Mouse (Mus musculus) left cerebral cortex, adult 2 months (tissue): Measurements from ENCODE around the gene Dlat. TPM values are rescaled to one million over a fixed set of nuclear protein-coding genes. Genes with fewer than 3 reads are reported as not detected.

Source experiments
- DNase-seq, 2 experiments: peaks; one replicate each; pipeline ENCODE4 v3.0.0; 2021 to 2022; ENCODE audit warnings: low spot score in 2 of 2, mixed read lengths in 1 of 2; ENCODE audit errors: extremely low spot score in 1 of 2
- H3K27ac ChIP-seq: fragments of 200-600 bp; 2 replicates; pipeline ENCODE4 v1.8.1; 2022
- H3K4me3 ChIP-seq: fragments of 200-600 bp; 2 replicates; pipeline ENCODE4 v1.8.1; 2022
- CTCF ChIP-seq: fragments of 200-600 bp; IDR thresholded peaks from 2 replicates; pipeline ENCODE4 v1.8.1; 2022; ENCODE audit warnings: antibody characterized with exemption, mild to moderate bottlenecking, moderate library complexity
- intact Hi-C: fragments of 180-260 bp; cut with DNase I; formaldehyde crosslinking; loops from one replicate; pipeline ENCODE4 v1.15.1; 2025
- total RNA-seq, 2 experiments: library from RNA; stranded (reverse); gene quantifications; 2 replicates each; pipeline ENCODE4 v1.2.3; 2021

Dlat gene
- total RNA-seq, 2 experiments from 2014 or later: 110 to 119 TPM

DNA sequence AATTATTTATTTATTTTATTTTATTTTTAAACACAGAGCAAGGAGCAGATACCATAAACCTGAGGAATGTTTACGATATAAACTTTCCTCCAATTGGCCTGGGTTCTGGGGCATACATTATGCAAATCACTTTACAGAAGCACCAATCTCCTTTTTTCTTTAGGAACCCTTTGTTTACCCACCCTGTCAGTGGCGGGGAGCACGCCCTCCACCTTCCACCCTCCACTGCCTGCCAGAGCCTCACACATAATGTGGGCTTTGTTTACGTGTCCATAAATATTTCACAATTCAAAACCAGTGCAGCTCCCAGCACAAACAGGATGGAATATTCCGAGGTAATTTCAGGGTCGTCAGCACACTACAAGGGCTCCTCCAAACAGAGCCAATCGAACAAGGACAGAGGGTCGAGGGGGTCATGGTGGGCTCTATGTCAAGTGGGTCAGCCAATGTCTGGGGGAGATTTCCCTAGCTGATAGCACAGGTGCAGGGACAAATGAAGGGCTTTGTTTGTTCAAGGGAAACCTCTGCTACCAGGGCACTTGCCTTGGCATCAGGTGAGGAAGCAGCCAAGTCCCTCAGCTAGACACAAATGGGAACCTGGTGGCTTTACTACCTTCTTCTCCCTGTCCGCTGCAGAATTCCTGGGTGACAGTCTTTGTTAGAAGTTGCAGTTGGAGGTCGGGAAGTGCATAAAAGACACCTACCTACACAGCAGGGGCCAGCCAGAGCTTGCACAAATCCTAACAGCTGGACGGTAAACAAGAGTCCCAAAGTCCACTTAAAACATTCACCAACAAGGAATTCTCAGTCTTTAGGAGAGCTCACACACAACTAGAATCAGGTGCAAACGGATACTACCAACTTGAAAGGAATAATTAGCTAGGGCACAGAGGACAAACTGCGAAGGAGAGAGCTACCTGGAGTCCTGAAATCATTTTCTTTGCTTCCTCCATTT is 33.3 kb upstream of the Dlat start:
- intact Hi-C loops: loop anchor here (10.0 kb wide), 1 partner anchor 462 kb away; no protein-coding TSS in a partner anchor
- Histone ChIP-seq H3K27ac (no peak overlapping the region), H3K4me3 (no peak overlapping the region)
- TF ChIP-seq CTCF: no peak
- DNase-seq: no peak

DNA sequence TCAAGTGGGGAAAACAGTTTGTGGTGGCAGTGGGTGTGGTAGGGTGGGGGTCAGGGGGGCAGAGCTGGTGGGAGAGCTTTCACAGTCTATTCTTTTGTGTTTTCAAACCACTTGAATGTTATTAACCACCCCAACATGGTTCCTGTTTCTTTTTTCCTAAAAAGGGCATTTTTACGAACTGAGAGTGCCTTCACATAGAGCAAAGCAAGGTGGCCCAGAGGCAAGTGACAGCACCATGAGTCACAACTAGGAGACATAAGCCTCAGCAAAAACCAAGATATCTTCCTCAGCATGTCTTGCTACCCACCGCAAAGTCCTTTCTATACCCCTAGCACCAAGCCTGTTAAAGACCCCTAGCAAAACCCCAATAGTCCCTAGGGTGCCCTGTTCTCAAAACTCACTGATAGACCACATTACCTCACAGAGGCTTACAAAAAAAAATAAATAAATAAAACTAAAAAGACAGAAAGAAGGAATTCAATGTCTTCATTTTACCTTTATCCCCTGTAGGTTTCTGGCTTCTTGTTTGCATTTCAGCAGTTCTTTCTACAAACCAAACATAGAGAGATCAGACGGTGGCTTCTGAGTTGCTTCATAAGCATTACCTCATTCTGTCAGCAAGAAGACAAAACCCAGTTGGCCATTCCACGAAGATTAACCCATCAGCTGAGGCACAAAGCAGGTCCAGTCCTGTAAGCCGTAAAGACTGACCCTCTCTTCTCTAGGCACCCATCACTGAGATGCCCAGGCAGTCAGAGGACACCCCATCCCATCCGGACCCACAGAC is 27.5 kb upstream of the Dlat start:
- DNase-seq: no peak
- no peak overlapping the region for H3K27ac ChIP-seq
- intact Hi-C loops: no loop called here
- TF ChIP-seq CTCF: no peak
- H3K4me3 ChIP-seq: no peak overlapping the region

DNA sequence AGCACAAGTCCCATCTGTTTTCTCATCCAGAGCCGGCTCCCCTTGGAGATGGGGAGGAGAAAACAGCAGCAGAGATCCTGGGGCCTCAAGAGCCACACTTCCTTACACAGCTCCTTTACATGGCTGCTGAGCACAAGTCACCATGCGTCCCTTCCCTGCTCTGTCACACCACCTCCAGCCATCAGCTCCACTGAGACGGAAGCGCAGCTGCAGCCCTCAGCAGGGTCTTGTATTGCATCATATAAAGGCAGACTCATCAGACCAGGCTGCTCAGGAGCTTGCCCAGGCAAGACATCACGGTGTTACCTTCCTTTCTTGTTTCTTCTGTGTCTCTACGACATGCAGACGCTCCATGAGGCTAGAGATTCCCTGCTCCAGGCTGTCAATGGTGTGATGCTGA is 22.1 kb upstream of the Dlat start:
- intact Hi-C loops: no loop called here
- Histone ChIP-seq H3K4me3 (no peak overlapping the region), H3K27ac (no peak overlapping the region)
- no peak for DNase-seq
- TF ChIP-seq CTCF: no peak

DNA sequence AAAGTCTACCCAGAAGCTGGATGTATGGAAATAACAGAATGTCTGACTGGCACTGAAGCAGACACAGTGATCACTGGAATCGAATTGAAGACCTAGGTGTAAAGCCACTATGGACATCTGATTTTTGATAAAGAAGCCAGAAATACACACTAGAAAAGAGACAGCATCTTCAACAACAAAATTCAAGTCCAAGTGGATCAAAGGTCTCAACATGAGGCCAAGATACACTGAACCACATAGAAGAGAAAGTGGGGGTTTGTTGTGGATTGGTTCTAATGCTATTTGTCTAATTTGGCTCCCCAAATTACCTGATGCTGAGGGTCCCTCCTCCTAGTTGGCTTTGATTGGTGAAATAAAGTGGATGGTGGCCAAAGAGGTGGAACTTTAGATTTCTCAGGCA is 19.8 kb upstream of the Dlat start:
- Histone ChIP-seq H3K4me3 (no peak overlapping the region), H3K27ac (no peak overlapping the region)
- no peak for DNase-seq
- TF ChIP-seq CTCF: no peak
- intact Hi-C loops: no loop called here

DNA sequence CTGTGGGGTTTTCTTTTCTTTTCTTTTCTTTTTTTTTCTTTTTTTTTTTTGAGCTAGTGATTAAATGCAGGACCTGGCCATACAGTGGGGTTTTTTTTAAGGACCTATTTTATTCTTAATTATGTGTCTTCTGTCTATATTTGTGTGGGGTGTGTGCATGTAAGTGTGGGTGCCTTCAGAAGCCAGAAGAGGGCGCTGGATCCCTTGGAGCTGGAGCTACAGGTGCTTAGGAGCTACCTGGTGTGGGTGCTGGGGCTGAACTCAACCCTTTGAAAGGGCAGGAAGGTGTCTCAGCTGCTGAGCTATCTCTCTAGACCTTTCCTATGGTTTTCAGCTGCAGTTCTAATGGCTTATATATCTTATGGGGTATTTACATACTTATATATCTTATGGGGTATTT is 15.2 kb upstream of the Dlat start:
- intact Hi-C loops: no loop called here
- Histone ChIP-seq H3K4me3 (no peak overlapping the region), H3K27ac (no peak overlapping the region)
- DNase-seq: no peak
- TF ChIP-seq CTCF: no peak; the same call in none of the 2 replicates

DNA sequence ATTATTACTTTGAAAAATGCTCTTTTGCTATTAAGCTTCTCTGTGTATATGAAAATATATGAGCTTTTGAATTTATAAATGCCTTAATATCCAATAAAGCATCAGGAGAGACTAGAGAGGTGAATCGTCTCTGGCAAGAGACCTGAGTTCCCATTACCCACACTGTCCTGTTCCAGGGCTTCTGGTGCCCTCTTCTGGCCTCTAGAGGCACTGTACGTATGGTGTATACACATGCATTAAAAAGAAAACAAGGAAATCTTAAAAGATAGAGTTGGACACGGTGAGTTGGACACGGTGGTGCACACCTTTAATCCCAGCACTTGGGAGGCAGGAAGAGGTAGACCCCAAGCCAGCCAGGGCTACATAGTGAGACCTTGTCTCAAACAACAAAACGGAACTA is 11.1 kb upstream of the Dlat start:
- peak; percentile 28 for DNase-seq
- Histone ChIP-seq H3K4me3 (no peak overlapping the region), H3K27ac (no peak overlapping the region)
- TF ChIP-seq CTCF: peak; percentile 65
- intact Hi-C loops: no loop called here

DNA sequence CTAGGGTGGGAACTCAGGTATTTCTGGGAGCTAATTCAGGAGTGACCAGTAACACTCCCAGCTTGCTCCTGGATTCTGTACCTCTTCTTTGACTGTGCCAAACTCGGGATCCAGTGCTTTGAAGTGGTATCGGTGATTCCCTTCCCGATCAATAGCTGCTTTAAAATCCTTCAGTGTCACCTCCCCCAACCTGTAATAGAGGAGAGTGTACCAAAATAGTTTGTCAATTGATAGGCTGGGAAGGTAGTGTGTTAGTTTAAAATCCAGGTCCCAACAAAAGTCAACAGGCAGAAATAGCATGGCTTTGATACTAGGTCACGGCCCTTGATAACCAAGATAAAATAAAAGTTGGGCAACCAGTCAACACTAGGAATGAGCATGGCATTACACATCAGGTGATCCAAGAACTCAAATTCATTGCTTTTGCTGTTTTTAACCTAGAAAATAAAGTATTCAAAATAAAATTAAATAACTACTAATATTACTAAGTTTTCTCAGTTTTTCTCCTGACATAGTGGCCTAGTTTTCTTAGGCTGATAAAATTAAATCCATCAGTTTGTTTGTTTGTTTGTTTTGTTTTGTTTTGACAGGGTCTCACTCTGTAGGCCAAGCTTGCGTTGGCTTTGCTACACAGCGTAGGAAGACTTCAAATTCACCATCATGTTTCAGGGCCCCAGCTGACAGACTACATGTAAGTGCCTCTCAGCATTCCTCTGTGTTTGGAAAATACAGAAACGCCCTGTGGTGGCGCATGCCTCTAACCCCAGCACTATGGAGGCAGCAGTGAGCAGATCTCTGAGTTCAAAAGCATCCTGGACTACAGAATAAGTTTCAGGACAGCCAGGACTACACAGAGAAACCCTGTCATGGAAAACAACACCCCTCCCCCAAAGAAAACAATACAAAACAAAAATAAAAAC is 8.3 kb upstream of the Dlat start:
- no peak for TF ChIP-seq CTCF
- DNase-seq: no peak
- intact Hi-C loops: no loop called here

DNA sequence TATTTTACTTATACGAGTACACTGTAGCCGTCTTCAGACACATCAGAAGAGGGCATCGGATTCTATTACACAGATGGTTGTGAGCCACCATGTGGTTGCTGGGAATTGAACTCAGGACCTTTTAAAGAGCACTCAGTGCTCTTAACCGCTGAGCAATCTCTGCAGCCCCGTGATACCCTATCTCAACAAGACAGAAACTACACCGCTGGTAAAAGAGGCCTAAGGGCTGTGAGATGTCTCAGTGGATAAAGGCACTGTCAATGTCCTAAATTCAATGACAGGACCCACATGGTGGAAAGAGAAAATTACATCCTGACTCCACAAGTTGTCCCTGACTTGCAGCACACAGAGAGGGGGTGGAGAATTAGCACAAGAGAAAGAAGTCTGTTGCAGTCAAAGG is 6.9 kb upstream of the Dlat start:
- H3K4me3 ChIP-seq: no peak overlapping the region
- intact Hi-C loops: no loop called here
- DNase-seq: no peak
- H3K27ac ChIP-seq: no peak overlapping the region
- TF ChIP-seq CTCF: no peak

More for the DNA sequence above, 8.3 kb upstream of the Dlat start:
- H3K4me3 ChIP-seq: no peak overlapping the region
- H3K27ac ChIP-seq: no peak overlapping the region

DNA sequence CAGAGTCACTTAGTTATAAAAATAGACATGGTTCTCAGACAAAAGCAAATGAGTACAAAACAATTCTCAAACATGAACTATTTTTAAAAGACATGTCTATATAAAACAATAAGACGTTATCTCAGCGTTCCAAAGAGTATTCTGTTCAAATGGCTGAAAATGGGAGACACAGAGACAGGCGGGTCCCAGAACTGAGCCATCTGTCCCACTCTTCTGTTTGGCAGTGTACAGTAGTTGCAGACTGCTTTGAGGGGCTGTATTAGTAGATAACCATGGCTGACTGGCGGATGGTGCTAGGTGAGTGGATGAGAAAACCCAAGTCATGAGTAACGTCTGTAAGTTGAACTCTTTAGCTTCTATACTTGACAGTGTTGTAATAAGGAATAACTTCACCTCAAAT is 5.2 kb upstream of the Dlat start:
- no peak for TF ChIP-seq CTCF
- intact Hi-C loops: no loop called here
- Histone ChIP-seq H3K27ac (no peak overlapping the region), H3K4me3 (no peak overlapping the region)
- no peak for DNase-seq

DNA sequence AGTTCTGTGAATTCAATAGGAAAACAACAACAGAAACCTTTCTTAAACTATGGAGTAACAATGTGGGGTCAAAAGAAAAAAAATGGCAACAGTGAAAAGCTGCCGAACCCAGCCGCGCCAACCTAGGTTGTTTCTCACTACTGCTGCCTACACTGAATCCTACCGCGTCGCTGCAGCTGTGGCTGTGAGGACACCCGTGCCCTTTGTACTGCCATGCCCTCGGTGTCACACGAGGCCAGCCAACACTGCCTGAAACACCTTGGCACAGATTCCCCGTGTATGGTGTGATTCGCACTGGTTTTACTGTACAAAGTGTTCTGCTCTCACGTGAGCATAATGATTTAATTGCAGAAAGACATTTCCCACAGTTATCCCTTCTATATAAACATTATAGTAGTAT is 851 bp upstream of the Dlat start:
- no peak for DNase-seq
- no peak for TF ChIP-seq CTCF
- intact Hi-C loops: no loop called here
- H3K4me3 ChIP-seq: peak overlapping the region; percentile 92
- peak overlapping the region; percentile 41 for H3K27ac ChIP-seq

DNA sequence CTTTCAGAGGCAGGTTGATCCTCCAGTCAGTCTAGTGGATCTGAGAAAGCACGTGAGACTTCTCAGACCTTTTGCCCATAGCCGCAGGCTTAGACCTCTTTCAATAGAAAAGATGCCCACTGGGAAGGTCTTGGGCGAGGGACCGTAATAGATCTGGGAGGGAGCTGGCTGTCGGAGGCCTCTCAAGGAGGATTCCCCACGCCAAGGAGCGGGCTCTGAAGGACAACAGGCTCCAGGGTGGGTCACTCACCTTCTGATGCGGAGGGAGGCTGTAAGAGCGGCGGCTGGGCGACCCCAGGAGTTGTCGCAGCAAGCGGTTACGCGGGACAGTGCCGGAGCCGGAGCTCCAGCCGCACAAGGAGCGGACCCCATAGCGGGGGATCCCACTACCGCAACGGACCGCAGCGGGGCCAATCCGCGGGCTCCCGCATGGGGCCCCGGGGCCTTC is 615 bp downstream of the Dlat start:
- peak overlapping the region; percentile 92 for H3K4me3 ChIP-seq
- intact Hi-C loops: loop anchor here (5.0 to 10.0 kb wide), 2 partner anchors 108 to 214 kb away; partner anchors contain the start of gene Fdxacb1
- no peak for TF ChIP-seq CTCF
- H3K27ac ChIP-seq: peak overlapping the region; percentile 90
- no peak for DNase-seq
